In the genomic region with DNA sequence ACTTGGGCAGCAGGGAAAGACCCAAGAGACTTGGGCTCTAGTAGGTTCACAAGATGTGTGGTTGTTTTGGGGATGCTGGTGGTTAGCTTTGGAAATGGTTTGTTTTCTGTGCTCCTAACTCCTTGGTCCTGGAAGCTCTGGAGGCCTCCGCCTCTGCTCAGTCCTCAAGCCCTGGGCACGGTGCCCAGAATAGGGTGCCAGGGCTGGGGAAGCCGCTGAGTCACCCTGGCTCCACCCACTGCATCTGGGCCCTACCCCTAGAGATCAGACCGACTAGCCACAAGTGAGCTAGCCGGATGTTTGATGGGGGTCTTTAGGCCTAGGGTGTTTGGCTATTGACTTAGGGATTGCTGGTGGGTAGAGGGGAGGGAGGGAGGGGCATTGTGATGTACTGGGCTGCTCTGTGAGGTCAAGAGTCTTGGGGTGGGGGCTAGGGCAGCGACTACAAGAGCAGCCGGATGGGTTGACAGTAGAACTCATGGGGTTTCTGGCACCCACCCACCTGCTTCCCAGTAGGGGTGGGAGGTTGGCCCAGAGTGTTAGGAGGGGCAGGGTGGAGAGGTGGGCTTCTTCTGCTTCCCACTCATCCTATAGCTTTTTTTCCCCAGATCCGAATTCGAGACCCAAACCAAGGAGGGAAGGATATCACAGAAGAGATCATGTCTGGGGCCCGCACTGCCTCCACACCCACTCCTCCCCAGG, we compare ENCODE assay signal across 8 mouse cellular contexts. TPM values are rescaled to one million over a fixed set of nuclear protein-coding genes. Genes with fewer than 3 reads are reported as not detected.
DNase-seq lines count a peak whose midpoint lies in the region; ATAC-seq and TF ChIP-seq lines count a peak whose summit lies in the region.

No protein-coding gene starts in this region.

- H3K4me2 ChIP-seq in hindbrain, postnatal 0 days (ENCODE audit: low read depth, low read length), result no peak overlapping the region
- no peak overlapping the region for H3K4me2 ChIP-seq in hindbrain, embryonic 11.5 days (replicated peaks; ENCODE audit: low read depth, low read length)
- no peak overlapping the region for H3K4me2 ChIP-seq in lung, embryonic 15.5 days
- no peak overlapping the region for H3K4me2 ChIP-seq in stomach, embryonic 15.5 days

- WGBS in hindbrain, postnatal 0 days, result 53% methylated on average over 10 of the region's 10 CpGs
- WGBS in hindbrain, embryonic 11.5 days, result 92% methylated on average over 10 of the region's 10 CpGs
- WGBS in lung, embryonic 15.5 days, result 61% methylated on average over 10 of the region's 10 CpGs
- WGBS in stomach, embryonic 15.5 days, result 68% methylated on average over 10 of the region's 10 CpGs

- no peaks in the 10 kb centered on the region for H3K27me3 ChIP-seq in hindbrain, postnatal 0 days (ENCODE audit: insufficient read depth, low read length)
- H3K27me3 ChIP-seq in hindbrain, embryonic 11.5 days (ENCODE audit: control insufficient read depth, insufficient read depth, low read length), result no peaks in the 10 kb centered on the region
- H3K27me3 ChIP-seq in lung, embryonic 15.5 days, result no peaks in the 10 kb centered on the region
- no peaks in the 10 kb centered on the region for H3K27me3 ChIP-seq in stomach, embryonic 15.5 days (replicated peaks)

- H3K36me3 ChIP-seq in hindbrain, postnatal 0 days (ENCODE audit: insufficient read depth, low read length), result peaks cover 64% of the 10 kb centered on the region
- peaks cover 44% of the 10 kb centered on the region for H3K36me3 ChIP-seq in hindbrain, embryonic 11.5 days (ENCODE audit: control insufficient read depth, insufficient read depth, low read length)
- H3K36me3 ChIP-seq in lung, embryonic 15.5 days, result peaks cover 82% of the 10 kb centered on the region
- peaks cover 76% of the 10 kb centered on the region for H3K36me3 ChIP-seq in stomach, embryonic 15.5 days

- TF ChIP-seq CTCF in hindbrain, postnatal 0 days (IDR thresholded peaks at IDR 0.05; ENCODE audit: low read depth), result no peak

- no peaks in the 10 kb centered on the region for H3K9me3 ChIP-seq in hindbrain, postnatal 0 days (ENCODE audit: low read length)
- no peaks in the 10 kb centered on the region for H3K9me3 ChIP-seq in hindbrain, embryonic 11.5 days (ENCODE audit: control insufficient read depth, low read length)
- H3K9me3 ChIP-seq in lung, embryonic 15.5 days, result no peaks in the 10 kb centered on the region
- no peaks in the 10 kb centered on the region for H3K9me3 ChIP-seq in stomach, embryonic 15.5 days

- DNase-seq in hindbrain, postnatal 0 days (ENCODE audit: low spot score), result peak; percentile 70
- DNase-seq in hindbrain, embryonic 11.5 days (ENCODE audit: low spot score), result no peak
- DNase-seq in c-Kit-negative CD71-positive TER-119-positive erythroid progenitor cells, embryonic 14.5 days (ENCODE audit: low read depth, low spot score), result peak; percentile 53
- DNase-seq in gastrocnemius, adult 8-10 months (ENCODE audit: low spot score in 2 of 2), result peak; percentile 87 to 93
- peak; percentile 87 to 92 for DNase-seq in kidney, postnatal 25 days
- no peak for DNase-seq in B cell, adult 2 months

- peaks cover 13% of the 10 kb centered on the region for H3K4me1 ChIP-seq in hindbrain, postnatal 0 days (ENCODE audit: insufficient read depth, low read length)
- peaks cover 4% of the 10 kb centered on the region for H3K4me1 ChIP-seq in hindbrain, embryonic 11.5 days (replicated peaks; ENCODE audit: control insufficient read depth, insufficient read depth, low read length)
- H3K4me1 ChIP-seq in lung, embryonic 15.5 days, result peaks cover 32% of the 10 kb centered on the region
- H3K4me1 ChIP-seq in stomach, embryonic 15.5 days, result peaks cover 21% of the 10 kb centered on the region

- H3K9ac ChIP-seq in hindbrain, postnatal 0 days (replicated peaks; ENCODE audit: low read length), result no peak overlapping the region
- no peak overlapping the region for H3K9ac ChIP-seq in hindbrain, embryonic 11.5 days (ENCODE audit: low read depth, low read length)
- peak overlapping the region; percentile 3; the same call in 1 of the 2 replicates for H3K9ac ChIP-seq in lung, embryonic 15.5 days
- no peak overlapping the region for H3K9ac ChIP-seq in stomach, embryonic 15.5 days

- H3K27ac ChIP-seq in hindbrain, postnatal 0 days, result no peak overlapping the region
- H3K27ac ChIP-seq in hindbrain, embryonic 11.5 days (ENCODE audit: low read depth, low read length), result no peak overlapping the region
- no peak overlapping the region for H3K27ac ChIP-seq in lung, embryonic 15.5 days
- H3K27ac ChIP-seq in stomach, embryonic 15.5 days, result no peak overlapping the region

- no peak for ATAC-seq in hindbrain, postnatal 0 days
- no peak for ATAC-seq in hindbrain, embryonic 11.5 days (ENCODE audit: low FRiP score)
- peak; percentile 44; the same call in 1 of the 2 replicates for ATAC-seq in lung, embryonic 15.5 days (ENCODE audit: borderline replicate concordance, extremely low read depth, low FRiP score, low TSS enrichment)
- 0 out of 2 replicates have a peak, but pooled peaks have one; percentile 33 for ATAC-seq in stomach, embryonic 15.5 days (ENCODE audit: insufficient read depth, low FRiP score, low read depth)

- H3K4me3 ChIP-seq in hindbrain, postnatal 0 days (ENCODE audit: low read length), result no peak overlapping the region
- H3K4me3 ChIP-seq in hindbrain, embryonic 11.5 days (ENCODE audit: low read depth, low read length), result no peak overlapping the region
- no peak overlapping the region for H3K4me3 ChIP-seq in lung, embryonic 15.5 days
- H3K4me3 ChIP-seq in stomach, embryonic 15.5 days (replicated peaks), result no peak overlapping the region

RNA-seq across cellular contexts. Expression of a gene that starts 10.0 kb away (rescaled TPM):
- 424 and 428 TPM in 2 replicates for total RNA-seq in hindbrain, postnatal 0 days (2014; rRNA removed)
- 115 and 124 TPM in 2 replicates for polyA plus RNA-seq in hindbrain, postnatal 0 days (2015; fragmentation: Nextera tagmentation; extraction: Ambion mirVana)
- polyA plus RNA-seq in hindbrain, embryonic 11.5 days (2014; fragmentation: Nextera tagmentation; extraction: Ambion mirVana), result 140 and 173 TPM in 2 replicates
- 100 to 1,000 TPM; 448 to 476 (median 451) TPM for total RNA-seq in gastrocnemius, adult 8-10 months (2022)
- polyA plus RNA-seq in lung, embryonic 15.5 days (2015; fragmentation: Nextera tagmentation; extraction: Ambion mirVana), result 170 and 177 TPM in 2 replicates
- 168 and 190 TPM in 2 replicates for polyA plus RNA-seq in stomach, embryonic 15.5 days (2015; fragmentation: Nextera tagmentation; extraction: Ambion mirVana)

RNA-seq across cellular contexts. Expression of a gene that starts 14.9 kb away (rescaled TPM):
- 130 and 147 TPM in 2 replicates for total RNA-seq in hindbrain, postnatal 0 days (2014; rRNA removed)
- 49.0 and 55.4 TPM in 2 replicates for polyA plus RNA-seq in hindbrain, postnatal 0 days (2015; fragmentation: Nextera tagmentation; extraction: Ambion mirVana)
- polyA plus RNA-seq in hindbrain, embryonic 11.5 days (2014; fragmentation: Nextera tagmentation; extraction: Ambion mirVana), result 11.2 and 11.8 TPM in 2 replicates
- 10 to 100 TPM; 48.8 to 74.6 (median 59.1) TPM for total RNA-seq in gastrocnemius, adult 8-10 months (2022)
- 4.9 and 6.3 TPM in 2 replicates for polyA plus RNA-seq in lung, embryonic 15.5 days (2015; fragmentation: Nextera tagmentation; extraction: Ambion mirVana)
- polyA plus RNA-seq in stomach, embryonic 15.5 days (2015; fragmentation: Nextera tagmentation; extraction: Ambion mirVana), result 8.5 and 9.1 TPM in 2 replicates

RNA-seq across cellular contexts. Expression of a gene that starts 26.7 kb away (rescaled TPM):
- total RNA-seq in hindbrain, postnatal 0 days (2014; rRNA removed), result 192 and 196 TPM in 2 replicates
- polyA plus RNA-seq in hindbrain, postnatal 0 days (2015; fragmentation: Nextera tagmentation; extraction: Ambion mirVana), result 308 and 314 TPM in 2 replicates
- 427 and 504 TPM in 2 replicates for polyA plus RNA-seq in hindbrain, embryonic 11.5 days (2014; fragmentation: Nextera tagmentation; extraction: Ambion mirVana)
- 100 to 1,000 TPM; 253 to 300 (median 286) TPM for total RNA-seq in gastrocnemius, adult 8-10 months (2022)
- polyA plus RNA-seq in lung, embryonic 15.5 days (2015; fragmentation: Nextera tagmentation; extraction: Ambion mirVana), result 331 and 341 TPM in 2 replicates
- polyA plus RNA-seq in stomach, embryonic 15.5 days (2015; fragmentation: Nextera tagmentation; extraction: Ambion mirVana), result 265 and 291 TPM in 2 replicates

RNA-seq across cellular contexts. Expression of a gene that starts 39.3 kb away (rescaled TPM):
- total RNA-seq in hindbrain, postnatal 0 days (2014; rRNA removed), result 25.5 and 29.2 TPM in 2 replicates
- 88.6 and 90.8 TPM in 2 replicates for polyA plus RNA-seq in hindbrain, postnatal 0 days (2015; fragmentation: Nextera tagmentation; extraction: Ambion mirVana)
- 103 and 105 TPM in 2 replicates for polyA plus RNA-seq in hindbrain, embryonic 11.5 days (2014; fragmentation: Nextera tagmentation; extraction: Ambion mirVana)
- total RNA-seq in gastrocnemius, adult 8-10 months (2022), result 10 to 100 TPM in 2 of 4 experiments, 1 to 10 TPM in 2; 7.5 to 10.5 (median 9.9) TPM
- polyA plus RNA-seq in lung, embryonic 15.5 days (2015; fragmentation: Nextera tagmentation; extraction: Ambion mirVana), result 86.6 and 101 TPM in 2 replicates
- 95.7 and 97.3 TPM in 2 replicates for polyA plus RNA-seq in stomach, embryonic 15.5 days (2015; fragmentation: Nextera tagmentation; extraction: Ambion mirVana)

RNA-seq across cellular contexts. Expression of a gene that starts 39.4 kb away (rescaled TPM):
- total RNA-seq in hindbrain, postnatal 0 days (2014; rRNA removed), result 57.0 and 74.6 TPM in 2 replicates
- polyA plus RNA-seq in hindbrain, postnatal 0 days (2015; fragmentation: Nextera tagmentation; extraction: Ambion mirVana), result 18.5 and 21.2 TPM in 2 replicates
- 20.7 and 22.0 TPM in 2 replicates for polyA plus RNA-seq in hindbrain, embryonic 11.5 days (2014; fragmentation: Nextera tagmentation; extraction: Ambion mirVana)
- total RNA-seq in gastrocnemius, adult 8-10 months (2022), result 1 to 10 TPM in 2 of 4 experiments, under 1 TPM in 2; 0.68 to 1.2 (median 1.1) TPM
- 7.2 and 8.6 TPM in 2 replicates for polyA plus RNA-seq in lung, embryonic 15.5 days (2015; fragmentation: Nextera tagmentation; extraction: Ambion mirVana)
- polyA plus RNA-seq in stomach, embryonic 15.5 days (2015; fragmentation: Nextera tagmentation; extraction: Ambion mirVana), result 15.3 and 20.2 TPM in 2 replicates

Comparison
In these comparisons a context has a peak if more than half of its experiments do, and no peak if none do; other contexts are left out.
1. DNase-seq: peak in hindbrain, postnatal 0 days (single experiment), c-Kit-negative CD71-positive TER-119-positive erythroid progenitor cells, embryonic 14.5 days (single experiment), gastrocnemius, adult 8-10 months (2 of 2) and kidney, postnatal 25 days (2 of 2); none in hindbrain, embryonic 11.5 days (single experiment) and B cell, adult 2 months (0 of 2).
2. ATAC-seq: peak in lung, embryonic 15.5 days (single experiment) and stomach, embryonic 15.5 days (single experiment); none in hindbrain, postnatal 0 days (single experiment) and hindbrain, embryonic 11.5 days (single experiment).